16 mouse cellular contexts compared by ENCODE assay signal in the genomic region with DNA sequence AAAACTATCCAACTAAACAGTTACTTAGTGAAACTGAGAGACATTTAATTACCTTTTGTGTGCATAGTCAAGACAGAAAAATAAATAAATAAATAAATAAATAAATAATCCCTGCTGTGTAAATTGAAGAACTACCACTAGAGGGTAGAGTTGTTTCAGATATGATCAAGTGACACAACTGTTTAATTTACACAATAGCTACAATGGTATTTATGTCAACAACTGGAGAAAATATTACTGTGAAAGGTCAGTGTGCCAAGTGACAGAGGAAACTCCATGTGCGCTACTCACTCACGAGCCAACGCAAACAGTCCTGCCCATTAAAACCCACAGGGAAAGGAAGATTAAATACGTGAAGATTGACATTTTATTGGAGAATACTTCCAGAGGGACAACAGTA. TPM values are rescaled to one million over a fixed set of nuclear protein-coding genes. Genes with fewer than 3 reads are reported as not detected.
DNase-seq lines count a peak whose midpoint lies in the region; ATAC-seq and TF ChIP-seq lines count a peak whose summit lies in the region.
"Had no signal": no experiment of that assay in that cellular context is flagged by ENCODE, and none has a peak within 500 bp of the region (broad histone marks: within the 10 kb centered on the region; RNA-seq: fewer than 3 reads in every experiment).

No protein-coding gene starts in this region.

- no peak overlapping the region for H3K4me3 ChIP-seq in forebrain, postnatal 0 days (ENCODE audit: low read depth, low read length)
- H3K4me3 ChIP-seq in forebrain, embryonic 12.5 days (replicated peaks): no peak overlapping the region
- no peak overlapping the region for H3K4me3 ChIP-seq in kidney, postnatal 0 days (replicated peaks; ENCODE audit: low read depth, low read length)
- H3K4me3 ChIP-seq: heart, embryonic 15.5 days; myocyte had no signal

- 71% methylated on average over 4 of the region's 4 CpGs for WGBS in forebrain, postnatal 0 days
- 86% methylated on average over 4 of the region's 4 CpGs for WGBS in forebrain, embryonic 12.5 days
- WGBS in kidney, postnatal 0 days: 31% methylated on average over 4 of the region's 4 CpGs

- H3K4me2 ChIP-seq in forebrain, postnatal 0 days (ENCODE audit: low read depth): no peak overlapping the region
- H3K4me2 ChIP-seq in forebrain, embryonic 12.5 days: no peak overlapping the region
- no peak overlapping the region for H3K4me2 ChIP-seq in kidney, postnatal 0 days (ENCODE audit: low read length)
- H3K4me2 ChIP-seq: heart, embryonic 15.5 days had no signal

- TF ChIP-seq CTCF in forebrain, postnatal 0 days (IDR thresholded peaks at IDR 0.05; ENCODE audit: low read depth): peak; percentile 50
- TF ChIP-seq CTCF in kidney, postnatal 0 days (IDR thresholded peaks at IDR 0.05; ENCODE audit: low read depth): peak; percentile 61

- ATAC-seq in forebrain, postnatal 0 days: no peak
- no peak for ATAC-seq in forebrain, embryonic 12.5 days (ENCODE audit: low FRiP score)
- no peak for ATAC-seq in kidney, postnatal 0 days (replicated peaks; ENCODE audit: low FRiP score, low read depth)
- ATAC-seq in inflammation-experienced regulatory T-cells, adult 6 months: no peak
- ATAC-seq: CD4-positive, CD25-positive, alpha-beta regulatory T cell, adult 4 months; intestine, embryonic 16.5 days had no signal

- no peaks in the 10 kb centered on the region for H3K36me3 ChIP-seq in forebrain, postnatal 0 days (ENCODE audit: insufficient read depth)
- no peaks in the 10 kb centered on the region for H3K36me3 ChIP-seq in forebrain, embryonic 12.5 days (replicated peaks)
- no peaks in the 10 kb centered on the region for H3K36me3 ChIP-seq in kidney, postnatal 0 days (ENCODE audit: insufficient read depth, low read length)
- H3K36me3 ChIP-seq: heart, embryonic 15.5 days had no signal

- H3K4me1 ChIP-seq in forebrain, postnatal 0 days (ENCODE audit: insufficient read depth): no peaks in the 10 kb centered on the region
- H3K4me1 ChIP-seq in forebrain, embryonic 12.5 days: no peaks in the 10 kb centered on the region
- no peaks in the 10 kb centered on the region for H3K4me1 ChIP-seq in kidney, postnatal 0 days (replicated peaks; ENCODE audit: insufficient read depth, low read length)
- H3K4me1 ChIP-seq: heart, embryonic 15.5 days had no signal

- H3K27me3 ChIP-seq in forebrain, postnatal 0 days (ENCODE audit: insufficient read depth, low read length): no peaks in the 10 kb centered on the region
- no peaks in the 10 kb centered on the region for H3K27me3 ChIP-seq in forebrain, embryonic 12.5 days
- no peaks in the 10 kb centered on the region for H3K27me3 ChIP-seq in kidney, postnatal 0 days (ENCODE audit: insufficient read depth, low read length)
- H3K27me3 ChIP-seq: heart, embryonic 15.5 days had no signal

- no peak overlapping the region for H3K9ac ChIP-seq in forebrain, postnatal 0 days
- no peak overlapping the region for H3K9ac ChIP-seq in forebrain, embryonic 12.5 days
- H3K9ac ChIP-seq in kidney, postnatal 0 days (ENCODE audit: low read depth, low read length): no peak overlapping the region
- H3K9ac ChIP-seq: heart, embryonic 15.5 days had no signal

- H3K9me3 ChIP-seq in forebrain, postnatal 0 days (ENCODE audit: low read length): no peaks in the 10 kb centered on the region
- no peaks in the 10 kb centered on the region for H3K9me3 ChIP-seq in forebrain, embryonic 12.5 days
- no peaks in the 10 kb centered on the region for H3K9me3 ChIP-seq in kidney, postnatal 0 days (replicated peaks; ENCODE audit: low read length)
- H3K9me3 ChIP-seq: heart, embryonic 15.5 days had no signal

- DNase-seq in forebrain, postnatal 0 days: peak; percentile 4
- DNase-seq in kidney, postnatal 0 days (ENCODE audit: low spot score): peak; percentile 67
- no peak for DNase-seq in kidney, adult 18-20 months
- DNase-seq in 3T3-L1 (ENCODE audit: low read depth, low spot score): peak; percentile 18
- DNase-seq in Muller cell, postnatal 12 days (ENCODE audit: inconsistent ontology term): peak; percentile 22
- no peak for DNase-seq in adrenal gland, postnatal 25 days
- DNase-seq: gastrocnemius, postnatal 14 days; liver had no signal

- no peak overlapping the region for H3K27ac ChIP-seq in forebrain, postnatal 0 days (ENCODE audit: low read depth, low read length)
- H3K27ac ChIP-seq in forebrain, embryonic 12.5 days: no peak overlapping the region
- no peak overlapping the region for H3K27ac ChIP-seq in kidney, postnatal 0 days
- H3K27ac ChIP-seq: heart, embryonic 15.5 days; macrophage had no signal

RNA-seq across cellular contexts. Expression of a gene that starts 38.8 kb away (rescaled TPM):
- total RNA-seq in forebrain, postnatal 0 days (2014; rRNA removed): 3.0 and 3.4 TPM in 2 replicates
- polyA plus RNA-seq in forebrain, postnatal 0 days (2015; fragmentation: Nextera tagmentation; extraction: Ambion mirVana): 0.74 and 0.96 TPM in 2 replicates
- 0.94 and 1.3 TPM in 2 replicates for polyA plus RNA-seq in forebrain, embryonic 12.5 days (2016; fragmentation: Nextera tagmentation; extraction: Ambion mirVana)
- polyA plus RNA-seq in kidney, postnatal 0 days (2015; fragmentation: Nextera tagmentation; extraction: Ambion mirVana): 0.50 and 0.57 TPM in 2 replicates
- 0.12 TPM in 1 of 2 replicates, not detected in the other for total RNA-seq in adrenal gland, postnatal 25 days (2021)
- not detected for polyA plus RNA-seq in inflammation-experienced regulatory T-cells, adult 6 months (2017; shearing (Covaris generic))
- total RNA-seq: common myeloid progenitor, adult 5-6 weeks had no signal
- polyA plus RNA-seq: macrophage had no signal

Comparison
In these comparisons a context has a peak if more than half of its experiments do, and no peak if none do; other contexts are left out.
1. DNase-seq: peak in forebrain, postnatal 0 days (single experiment), kidney, postnatal 0 days (single experiment), 3T3-L1 (single experiment) and Muller cell, postnatal 12 days (single experiment); none in kidney, adult 18-20 months (single experiment) and adrenal gland, postnatal 25 days (single experiment).